Mouse (Mus musculus): Measurements from ENCODE around the gene Hsd17b14. TPM values are rescaled to one million over a fixed set of nuclear protein-coding genes. Genes with fewer than 3 reads are reported as not detected.

Hsd17b14 gene
- total RNA-seq (2023): not detected

DNA sequence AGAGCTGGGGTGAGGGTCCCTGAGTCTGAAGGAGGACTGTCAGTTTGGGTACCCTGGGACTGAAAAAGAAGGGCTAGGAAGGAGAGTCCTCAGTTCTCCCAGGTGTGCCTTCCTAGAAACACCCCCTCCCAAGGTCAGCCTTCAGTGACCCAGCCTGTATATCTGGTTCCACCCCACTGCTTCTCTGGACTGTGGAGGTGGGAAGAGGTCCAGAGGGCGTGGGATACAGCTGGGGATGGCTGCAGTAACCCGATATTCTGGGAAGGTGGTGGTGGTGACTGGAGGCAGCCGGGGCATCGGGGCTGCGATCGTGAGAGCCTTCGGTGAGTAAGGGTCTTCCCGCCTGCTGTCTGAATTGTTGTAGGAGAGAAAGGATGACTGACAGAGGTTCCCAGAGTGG is at the start of gene Hsd17b14:
Gene Hsd17b14 (plus strand): TSS at position 150 of the 400 bp plus-strand sequence.

DNA sequence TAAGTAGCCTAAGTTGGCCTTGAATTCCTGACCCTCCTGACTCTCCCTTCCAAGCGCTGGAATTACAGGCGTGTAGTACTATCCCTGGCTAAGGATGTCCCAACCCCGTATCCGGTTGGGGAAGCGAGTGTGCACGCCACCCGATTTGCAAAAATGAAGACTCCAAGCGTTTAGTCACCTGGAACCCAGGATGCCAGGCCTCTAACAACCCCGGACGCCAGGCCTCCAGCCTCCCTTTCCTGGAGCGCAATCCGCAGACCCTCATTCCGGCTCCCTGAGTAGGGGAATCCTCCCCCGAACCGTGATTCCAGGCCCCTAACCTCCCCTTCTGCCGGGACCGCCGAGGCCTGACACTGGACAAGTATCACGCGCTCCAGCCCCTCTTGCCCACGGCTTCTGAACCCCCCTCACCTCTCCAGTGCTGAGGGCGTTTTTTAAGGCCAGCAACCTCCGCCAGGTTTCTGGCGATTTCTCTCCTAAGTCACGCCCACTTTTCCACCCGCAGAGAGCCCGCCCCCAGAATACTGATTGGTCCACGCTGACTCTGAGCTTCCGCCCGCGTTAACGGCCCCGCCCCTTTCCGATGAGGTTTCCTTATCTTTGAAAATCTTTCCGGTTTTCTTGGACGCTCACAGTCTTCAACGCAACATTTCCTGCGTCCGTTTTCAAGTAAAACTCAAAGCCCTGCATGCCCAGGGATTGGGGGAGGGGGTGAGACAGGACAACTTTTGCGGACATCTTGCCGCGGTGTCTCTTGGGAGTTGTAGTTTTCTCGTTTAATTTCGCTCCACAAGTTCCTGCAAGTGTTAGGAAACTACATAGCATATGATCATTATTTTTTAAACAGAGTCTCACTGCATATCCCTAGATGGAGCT is 44.5 kb upstream of the Hsd17b14 start, which contains the start of gene Nucb1:
Gene Nucb1 (minus strand): TSS at position 495 of the 876 bp plus-strand sequence.

DNA sequence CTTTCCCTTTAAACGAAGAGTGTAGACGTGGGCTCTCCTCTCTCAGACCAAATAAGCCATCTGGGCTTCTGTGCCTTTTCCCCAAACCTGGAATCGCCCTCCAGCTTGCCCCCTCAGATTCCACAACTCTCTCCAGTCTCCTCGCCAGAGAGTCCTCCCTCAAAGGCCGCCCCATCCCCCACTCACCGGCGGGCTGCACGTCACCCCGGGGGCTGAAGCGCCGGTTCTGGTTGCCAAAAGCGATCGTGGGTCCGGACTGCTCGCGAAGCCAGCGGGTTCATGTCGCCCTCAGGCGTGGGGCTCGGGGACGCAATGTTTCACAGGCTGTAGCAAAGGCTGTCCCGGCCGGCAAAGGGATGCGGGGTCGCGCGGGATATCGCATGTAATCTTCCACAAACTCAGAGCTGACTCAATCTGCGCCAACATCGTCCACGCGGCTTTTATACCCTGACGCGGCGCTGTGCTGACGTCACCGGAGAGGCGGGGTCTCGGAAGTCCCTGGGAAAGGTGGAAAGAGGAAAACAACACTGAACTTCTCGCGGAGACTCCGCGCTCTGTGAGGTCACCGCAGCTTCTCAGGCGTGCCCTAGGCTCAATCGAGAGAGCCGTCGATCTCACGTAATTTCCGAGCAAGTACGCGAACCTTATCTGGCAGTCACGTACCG is 28.8 kb upstream of the Hsd17b14 start, which contains the start of the genes Ppp1r15a and Plekha4:
Gene Ppp1r15a (minus strand): TSS at position 460 of the 665 bp plus-strand sequence.
Gene Plekha4 (plus strand): TSS at position 522 of the 665 bp plus-strand sequence.

DNA sequence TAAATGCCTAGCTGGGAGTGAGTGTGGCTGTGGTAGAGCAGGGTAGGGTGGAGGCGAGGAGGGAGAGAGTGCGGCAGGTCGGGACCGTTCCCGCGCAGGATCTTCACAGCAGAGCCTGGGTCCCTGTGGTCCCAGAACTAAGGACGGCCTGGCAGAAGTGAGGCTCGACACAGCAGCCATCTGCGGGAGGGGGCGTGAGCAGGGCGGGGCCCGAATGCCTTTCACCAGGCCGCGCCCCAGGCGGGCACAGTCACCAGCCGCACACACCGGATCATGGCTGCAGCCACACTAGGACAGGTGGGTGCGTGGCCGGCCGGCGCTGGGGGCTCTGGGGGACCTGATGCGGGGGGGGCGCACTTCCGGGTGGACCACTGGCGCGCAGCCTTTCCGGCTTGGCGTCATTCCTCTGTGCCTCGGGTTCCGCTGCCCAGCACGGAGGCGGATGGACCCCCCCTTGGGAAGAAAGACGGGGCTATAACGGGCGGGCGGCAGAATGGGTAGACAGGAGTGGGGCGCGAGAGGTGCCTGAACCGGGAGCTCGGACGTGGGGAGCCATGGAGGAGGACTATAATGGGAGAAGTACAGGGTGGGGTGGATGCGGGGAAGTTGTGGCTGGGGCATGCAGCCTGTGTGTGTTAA is 15.5 kb downstream of the Hsd17b14 start, which contains the start of gene Bcat2:
Gene Bcat2 (plus strand): TSS at position 51 of the 639 bp plus-strand sequence.

DNA sequence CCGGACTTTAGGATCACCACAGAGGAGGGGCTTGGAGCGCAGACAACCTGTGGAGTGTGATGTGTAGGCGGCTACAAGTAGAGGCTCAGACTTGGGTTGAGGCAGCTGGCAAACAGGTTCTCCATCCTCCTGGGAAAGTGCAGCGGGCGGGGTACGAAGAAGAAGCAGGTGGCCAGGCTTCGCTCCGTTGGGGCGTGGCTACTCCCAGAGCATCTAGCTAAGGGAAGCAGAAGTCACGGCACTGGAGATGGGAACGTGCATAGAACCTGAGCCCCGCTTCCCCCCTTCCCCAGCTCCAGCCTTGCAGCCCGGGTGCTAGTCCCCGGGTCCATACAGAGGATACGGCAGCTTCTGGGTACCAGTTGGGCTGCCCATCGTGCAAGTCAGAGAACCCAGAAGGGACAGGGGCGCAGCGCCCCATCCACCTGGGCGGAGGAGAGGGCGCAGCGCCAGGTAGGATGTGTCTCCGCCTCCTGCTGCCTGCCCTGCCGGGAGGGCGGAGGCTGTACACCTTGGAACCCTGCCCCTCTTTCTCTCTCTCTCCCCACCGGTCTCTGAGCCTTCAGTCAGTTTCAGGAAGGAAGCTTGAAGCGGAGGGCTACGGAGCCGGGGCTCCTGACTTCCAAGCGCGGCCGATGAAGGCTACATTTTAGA is 62.5 kb downstream of the Hsd17b14 start, which contains the start of gene Fut1:
Gene Fut1 (plus strand): TSS at position 248 of the 654 bp plus-strand sequence.

Other genes with a start within 250 kb of the Hsd17b14 start
- gene Trpm4, start 221.1 kb upstream of the Hsd17b14 start, total RNA-seq (2023): 8.1 TPM
- gene Hrc, start 219.6 kb upstream of the Hsd17b14 start, total RNA-seq (2023): not detected
- gene Ppfia3, start 187.9 kb upstream of the Hsd17b14 start, total RNA-seq (2023): 0.26 TPM
- gene Lin7b, start 184.3 kb upstream of the Hsd17b14 start, total RNA-seq (2023): not detected
- gene Snrnp70, start 159.2 kb upstream of the Hsd17b14 start, total RNA-seq (2023): 741 TPM
- not detected for gene Kcna7, start 149.2 kb upstream of the Hsd17b14 start, total RNA-seq (2023)
- gene Ntf5, start 141.2 kb upstream of the Hsd17b14 start, total RNA-seq (2023): not detected
- not detected for gene Lhb, start 134.1 kb upstream of the Hsd17b14 start, total RNA-seq (2023)
- 6.8 TPM for gene Gys1, start 120.0 kb upstream of the Hsd17b14 start, total RNA-seq (2023)
- gene Ruvbl2, start 116.8 kb upstream of the Hsd17b14 start, total RNA-seq (2023): 48.1 TPM
- gene Ftl1, start 95.0 kb upstream of the Hsd17b14 start, total RNA-seq (2023): 649 TPM
- gene Bax, start 88.0 kb upstream of the Hsd17b14 start, total RNA-seq (2023): 78.4 TPM
- gene Tulp2, start 73.0 kb upstream of the Hsd17b14 start, total RNA-seq (2023): not detected
- gene Gm45808, start 68.1 kb upstream of the Hsd17b14 start, total RNA-seq (2023): not detected
- gene Dhdh, start 66.1 kb upstream of the Hsd17b14 start, total RNA-seq (2023): 1.8 TPM
- gene Nucb1, start 44.5 kb upstream of the Hsd17b14 start, total RNA-seq (2023): 61.9 TPM
- gene Ppp1r15a, start 28.6 kb upstream of the Hsd17b14 start, total RNA-seq (2023): 681 TPM
- gene Plekha4, start 28.6 kb upstream of the Hsd17b14 start, total RNA-seq (2023): 1.2 TPM
- 65.6 TPM for gene Bcat2, start 15.3 kb downstream of the Hsd17b14 start, total RNA-seq (2023)
- gene Fgf21, start 60.6 kb downstream of the Hsd17b14 start, total RNA-seq (2023): not detected
- gene Fut1, start 62.4 kb downstream of the Hsd17b14 start, total RNA-seq (2023): not detected
- gene Izumo1, start 66.9 kb downstream of the Hsd17b14 start, total RNA-seq (2023): not detected
- gene Rasip1, start 72.6 kb downstream of the Hsd17b14 start, total RNA-seq (2023): 0.73 TPM
- not detected for gene Mamstr, start 85.1 kb downstream of the Hsd17b14 start, total RNA-seq (2023)
- gene Fut2, start 111.5 kb downstream of the Hsd17b14 start, total RNA-seq (2023): not detected
- not detected for gene Ntn5, start 129.1 kb downstream of the Hsd17b14 start, total RNA-seq (2023)
- gene Sec1, start 139.5 kb downstream of the Hsd17b14 start, total RNA-seq (2023): not detected
- 8.1 TPM for gene Car11, start 144.9 kb downstream of the Hsd17b14 start, total RNA-seq (2023)
- gene Dbp, start 150.2 kb downstream of the Hsd17b14 start, total RNA-seq (2023): 29.5 TPM
- gene Rpl18, start 160.6 kb downstream of the Hsd17b14 start, total RNA-seq (2023): 2,694 TPM
- 21.3 TPM for gene Sphk2, start 163.1 kb downstream of the Hsd17b14 start, total RNA-seq (2023)
- gene Fam83e, start 166.3 kb downstream of the Hsd17b14 start, total RNA-seq (2023): 1.5 TPM
- not detected for gene Spaca4, start 170.9 kb downstream of the Hsd17b14 start, total RNA-seq (2023)
- 0.82 TPM for gene Lmtk3, start 228.8 kb downstream of the Hsd17b14 start, total RNA-seq (2023)
- 5.2 TPM for gene Sult2b1, start 229.8 kb downstream of the Hsd17b14 start, total RNA-seq (2023)